ENCODE assay signal across 32 mouse cellular contexts in the genomic region with DNA sequence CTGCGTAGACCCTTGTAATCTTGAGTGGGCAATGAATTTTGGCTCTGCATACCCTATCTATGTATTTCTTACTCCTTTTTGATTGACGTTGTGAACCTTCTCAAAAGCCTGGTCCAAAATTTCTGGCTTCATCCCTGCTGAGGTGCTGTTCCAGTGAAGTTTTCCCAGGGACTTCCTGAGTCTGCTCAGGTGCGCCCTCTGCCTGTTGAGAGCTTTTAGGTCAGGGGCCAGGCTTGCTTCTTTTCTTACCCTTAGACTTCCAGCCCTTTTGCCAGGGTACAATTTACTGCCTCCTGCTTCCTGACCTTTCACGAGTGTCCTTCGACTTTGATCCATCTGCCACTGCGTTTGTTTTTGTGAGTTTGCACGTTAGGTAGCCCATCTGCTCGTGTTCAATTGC. TPM values are rescaled to one million over a fixed set of nuclear protein-coding genes. Genes with fewer than 3 reads are reported as not detected.
DNase-seq lines count a peak whose midpoint lies in the region; ATAC-seq and TF ChIP-seq lines count a peak whose summit lies in the region.
"Not testable (repeated sequence)": the region's sequence is repeated elsewhere in the genome, so short reads cannot be mapped to it uniquely, and the experiment has no call there.
"Had no signal": no experiment of that assay in that cellular context is flagged by ENCODE, and none has a peak within 500 bp of the region (broad histone marks: within the 10 kb centered on the region; RNA-seq: fewer than 3 reads in every experiment).

No protein-coding gene starts in this region.

- not testable (repeated sequence) for H3K4me2 ChIP-seq in forebrain, postnatal 0 days (ENCODE audit: low read depth); stomach, postnatal 0 days (replicated peaks; ENCODE audit: low read depth)
- H3K4me2 ChIP-seq in hindbrain, embryonic 15.5 days, result peak overlapping the region; percentile 65; the same call in 1 of the 2 replicates
- H3K4me2 ChIP-seq in midbrain, embryonic 15.5 days, result peak overlapping the region; percentile 63; the same call in 1 of the 2 replicates

- H3K9me3 ChIP-seq in ES-Bruce4 (replicated peaks; ENCODE audit: control insufficient read depth, insufficient read depth, low read length, poor library complexity, severe bottlenecking); forebrain, postnatal 0 days (ENCODE audit: low read length); hindbrain, embryonic 15.5 days; midbrain, embryonic 15.5 days; stomach, postnatal 0 days (ENCODE audit: control insufficient read depth, low read length): not testable (repeated sequence)

- ATAC-seq in forebrain, postnatal 0 days; hindbrain, embryonic 15.5 days (ENCODE audit: low FRiP score, low read depth); midbrain, embryonic 15.5 days (replicated peaks); stomach, postnatal 0 days (ENCODE audit: low FRiP score, low TSS enrichment): not testable (repeated sequence)

- not testable (repeated sequence) for H3K4me1 ChIP-seq in ES-Bruce4 (ENCODE audit: control insufficient read depth, insufficient read depth, low read length); forebrain, postnatal 0 days (ENCODE audit: insufficient read depth); hindbrain, embryonic 15.5 days (replicated peaks); midbrain, embryonic 15.5 days; stomach, postnatal 0 days (replicated peaks; ENCODE audit: control insufficient read depth, insufficient read depth)

- H3K27me3 ChIP-seq in ES-Bruce4 (ENCODE audit: control insufficient read depth, insufficient read depth, low read length, poor library complexity, severe bottlenecking); forebrain, postnatal 0 days (ENCODE audit: insufficient read depth, low read length); hindbrain, embryonic 15.5 days; midbrain, embryonic 15.5 days (replicated peaks); stomach, postnatal 0 days (ENCODE audit: control insufficient read depth, insufficient read depth, low read length): not testable (repeated sequence)

- not testable (repeated sequence) for TF ChIP-seq POLR2A in ES-Bruce4 (IDR thresholded peaks at IDR 0.05; ENCODE audit: insufficient read depth, low read length)

- H3K9ac ChIP-seq in ES-Bruce4 (ENCODE audit: low read depth, poor library complexity, severe bottlenecking); forebrain, postnatal 0 days; hindbrain, embryonic 15.5 days; midbrain, embryonic 15.5 days; stomach, postnatal 0 days (ENCODE audit: low read length): not testable (repeated sequence)

- not testable (repeated sequence) for TF ChIP-seq EP300 in ES-Bruce4 (IDR thresholded peaks at IDR 0.05; ENCODE audit: insufficient read depth, low read depth, low read length); stomach, postnatal 0 days (optimal IDR thresholded peaks at IDR 0.05)

- H3K27ac ChIP-seq in ES-Bruce4 (ENCODE audit: insufficient read depth, low read length); forebrain, postnatal 0 days (ENCODE audit: low read depth, low read length); hindbrain, embryonic 15.5 days (replicated peaks); midbrain, embryonic 15.5 days; stomach, postnatal 0 days (replicated peaks): not testable (repeated sequence)

- TF ChIP-seq CTCF in ES-Bruce4 (IDR thresholded peaks at IDR 0.05; ENCODE audit: low read depth, low read length), result peak; percentile 11
- TF ChIP-seq CTCF in forebrain, postnatal 0 days (IDR thresholded peaks at IDR 0.05; ENCODE audit: low read depth), result peak; percentile 52
- peak; percentile 49 for TF ChIP-seq CTCF in stomach, postnatal 0 days (IDR thresholded peaks at IDR 0.05; ENCODE audit: low read depth)

- not testable (repeated sequence) for H3K36me3 ChIP-seq in ES-Bruce4 (ENCODE audit: control insufficient read depth, insufficient read depth, low read length, poor library complexity, severe bottlenecking); forebrain, postnatal 0 days (ENCODE audit: insufficient read depth); hindbrain, embryonic 15.5 days; midbrain, embryonic 15.5 days (replicated peaks); stomach, postnatal 0 days (ENCODE audit: control insufficient read depth, insufficient read depth, low read length)

- H3K4me3 ChIP-seq in ES-Bruce4 (ENCODE audit: low read depth, low read length); forebrain, postnatal 0 days (ENCODE audit: low read depth, low read length); hindbrain, embryonic 15.5 days; midbrain, embryonic 15.5 days; stomach, postnatal 0 days (ENCODE audit: low read depth, low read length): not testable (repeated sequence)

- peak; percentile 3 to 5 for DNase-seq in cerebellum, postnatal 14 days
- not testable (repeated sequence) for DNase-seq in forebrain, postnatal 0 days; stomach, postnatal 0 days (ENCODE audit: low spot score)
- peak; percentile 2 for DNase-seq in kidney, postnatal 10 days
- DNase-seq in left cerebral cortex, postnatal 4 days, result peak; percentile 0

- intact Hi-C loops in left cerebral cortex, postnatal 4 days (cut with DNase I), result not testable (repeated sequence)

- 5% methylated on average over 6 of the region's 8 CpGs for WGBS in forebrain, postnatal 0 days
- WGBS in hindbrain, embryonic 15.5 days, result 7% methylated on average over 7 of the region's 8 CpGs
- 6% methylated on average over 8 of the region's 8 CpGs for WGBS in midbrain, embryonic 15.5 days
- WGBS in stomach, postnatal 0 days, result 2% methylated on average over 7 of the region's 8 CpGs

RNA-seq across cellular contexts. Expression of a gene that starts 0.9 kb away (rescaled TPM):
- not detected in 2 replicates for polyA plus RNA-seq in ES-Bruce4 (2011; ENCODE audit: insufficient read depth, insufficient read length, low read depth, missing spikeins)
- 7.0 and 8.5 TPM in 2 replicates for total RNA-seq in forebrain, postnatal 0 days (2014; rRNA removed)
- polyA plus RNA-seq in forebrain, postnatal 0 days (2015; fragmentation: Nextera tagmentation; extraction: Ambion mirVana), result 9.1 and 12.6 TPM in 2 replicates
- polyA plus RNA-seq in hindbrain, embryonic 15.5 days (2015; fragmentation: Nextera tagmentation; extraction: Ambion mirVana), result 6.7 and 7.4 TPM in 2 replicates
- total RNA-seq in left cerebral cortex, postnatal 4 days (2021), result 1 to 10 TPM; 7.9 to 8.0 TPM
- 6.4 and 7.9 TPM in 2 replicates for polyA plus RNA-seq in midbrain, embryonic 15.5 days (2015; fragmentation: Nextera tagmentation; extraction: Ambion mirVana)
- polyA plus RNA-seq in stomach, postnatal 0 days (2015; fragmentation: Nextera tagmentation; extraction: Ambion mirVana), result 0.13 TPM in 1 of 2 replicates, not detected in the other
- total RNA-seq: CH12.LX; gastrocnemius, adult 8-10 months; liver, adult 2 months had no signal
- polyA plus RNA-seq: C2C12; G1E; intestine, embryonic 16.5 days; kidney, embryonic 14.5 days; liver, adult 2 months; liver, embryonic 15.5 days; spleen, adult 2 months had no signal

RNA-seq across cellular contexts. Expression of a gene that starts 18.4 kb away (rescaled TPM):
- polyA plus RNA-seq in ES-Bruce4 (2011; ENCODE audit: insufficient read depth, insufficient read length, low read depth, missing spikeins), result not detected in 2 replicates
- total RNA-seq in forebrain, postnatal 0 days (2014; rRNA removed), result not detected in 2 replicates
- 0.09 TPM in 1 of 2 replicates, not detected in the other for polyA plus RNA-seq in forebrain, postnatal 0 days (2015; fragmentation: Nextera tagmentation; extraction: Ambion mirVana)
- 0.13 TPM in 1 of 2 replicates, not detected in the other for polyA plus RNA-seq in hindbrain, embryonic 15.5 days (2015; fragmentation: Nextera tagmentation; extraction: Ambion mirVana)
- total RNA-seq in left cerebral cortex, postnatal 4 days (2021), result not detected
- polyA plus RNA-seq in midbrain, embryonic 15.5 days (2015; fragmentation: Nextera tagmentation; extraction: Ambion mirVana), result not detected in 2 replicates
- 0.11 TPM in 1 of 2 replicates, not detected in the other for polyA plus RNA-seq in stomach, postnatal 0 days (2015; fragmentation: Nextera tagmentation; extraction: Ambion mirVana)
- total RNA-seq: adrenal gland, postnatal 10 days; CH12.LX; G1E; gastrocnemius, adult 8-10 months; gastrocnemius, postnatal 4 days; heart, adult 8-10 months; heart, postnatal 14 days; left cerebral cortex, postnatal 14 days; liver, adult 2 months had no signal
- polyA plus RNA-seq: C2C12; embryonic facial prominence, embryonic 13.5 days; forebrain, embryonic 10.5 days; forebrain, embryonic 15.5 days; G1E; heart, embryonic 13.5 days; hindbrain, embryonic 10.5 days; intestine, embryonic 16.5 days; kidney, embryonic 14.5 days; limb, embryonic 12.5 days; liver, adult 2 months; liver, embryonic 15.5 days; lung, embryonic 16.5 days; midbrain, embryonic 12.5 days; neural tube, embryonic 11.5 days; spleen, adult 2 months; thymus, adult 2 months had no signal
